Mouse (Mus musculus) cortical plate, adult 2 months (tissue): Measurements from ENCODE around the gene Urah.

Source experiments
- CTCF ChIP-seq: fragments of 200-500 bp; IDR thresholded peaks from 2 replicates; pipeline ENCODE4 v1.5.1; 2011; ENCODE audit warnings: mild to moderate bottlenecking, control low read depth, low read length; ENCODE audit not compliant: insufficient read depth; ENCODE audit errors: extremely low read depth
- POLR2A ChIP-seq: fragments of 200-500 bp; IDR thresholded peaks from 2 replicates; pipeline ENCODE4 v1.6.1; 2011; ENCODE audit warnings: mild to moderate bottlenecking, low read length, control low read depth; ENCODE audit not compliant: insufficient read depth; ENCODE audit errors: extremely low read depth

GRCm38 (mm10) chr7:140835758-140836087 is 905 bp downstream of the Urah start:
- TF ChIP-seq CTCF (no peak), POLR2A (no peak)
